Mouse (Mus musculus) T-helper 1 cell (primary cell): ENCODE data around the gene Folr1.

Experiments
- in situ Hi-C: fragments of 300-600 bp; cut with MboI, MseI; formaldehyde crosslinking; loops from one replicate; pipeline ENCODE4 v1.15.1; 2025; ENCODE audit warnings: high pct_unique_total_duplicates

Folr1 gene

DNA sequence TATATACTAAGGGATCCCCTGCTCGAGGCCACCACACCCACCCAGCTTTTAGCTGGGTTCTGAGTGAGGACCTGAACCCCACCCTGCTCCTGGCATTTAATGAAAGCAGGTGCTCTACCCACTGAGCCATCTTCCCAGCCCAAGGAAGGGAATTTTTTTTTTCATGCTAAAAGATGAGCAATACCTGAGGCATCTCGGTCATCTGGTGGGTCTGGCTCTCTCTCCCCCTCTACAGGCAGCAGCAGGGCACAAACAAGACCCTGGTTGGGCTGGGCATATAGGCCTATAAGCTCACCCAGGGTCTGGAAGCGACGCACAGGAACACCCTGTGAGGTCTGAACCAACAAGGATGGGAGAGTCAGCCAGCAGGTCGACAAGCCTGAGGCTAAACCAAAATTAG, 37.2 kb downstream of the Folr1 start:
- in situ Hi-C loops, result loop anchor here (25.0 kb wide), 1 partner anchor 171 kb away; the partner anchor contains the start of gene Clpb

DNA sequence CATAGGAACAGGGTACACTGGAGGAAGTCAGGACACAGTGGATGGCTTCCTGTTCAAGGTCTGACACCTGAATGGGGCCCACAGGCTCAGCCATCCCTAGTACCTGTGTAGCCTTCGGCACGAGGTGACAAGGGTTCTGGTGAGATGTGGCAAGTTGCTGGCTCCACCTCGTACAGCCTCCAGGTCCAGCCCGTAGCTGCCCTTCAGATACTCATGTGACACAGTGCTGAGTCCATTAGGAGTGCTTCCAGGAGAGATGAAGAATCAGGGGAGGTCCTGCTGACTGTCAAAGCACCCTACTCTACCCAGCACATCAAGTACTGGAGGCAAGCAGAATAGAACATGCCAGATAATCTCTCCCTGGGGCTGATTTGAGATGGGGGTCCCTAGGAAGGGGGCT, 38.2 kb downstream of the Folr1 start:
- in situ Hi-C loops, result loop anchor here (25.0 kb wide), 1 partner anchor 170 kb away; the partner anchor contains the start of gene Clpb

DNA sequence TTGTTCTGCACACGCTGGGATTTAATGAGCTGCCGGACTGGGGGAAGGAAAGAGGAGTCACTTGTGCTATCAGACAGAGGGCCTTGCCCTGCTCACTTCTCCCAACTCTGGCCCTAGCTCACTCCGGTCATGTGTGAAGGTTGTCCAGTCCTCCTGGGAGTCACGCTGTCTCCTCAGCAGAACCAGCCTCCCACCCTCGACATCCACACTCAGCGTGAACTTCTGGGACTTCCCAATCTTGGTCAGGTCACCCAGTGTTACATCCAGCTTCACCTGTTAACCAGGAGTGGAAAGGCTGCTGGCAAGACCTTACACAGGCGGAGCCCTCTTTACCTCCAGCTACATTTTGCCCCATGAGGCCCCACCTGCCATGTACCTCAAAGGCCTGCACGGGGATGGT, 39.2 kb downstream of the Folr1 start:
- in situ Hi-C loops, result loop anchor here (25.0 kb wide), 1 partner anchor 169 kb away; the partner anchor contains the start of gene Clpb

DNA sequence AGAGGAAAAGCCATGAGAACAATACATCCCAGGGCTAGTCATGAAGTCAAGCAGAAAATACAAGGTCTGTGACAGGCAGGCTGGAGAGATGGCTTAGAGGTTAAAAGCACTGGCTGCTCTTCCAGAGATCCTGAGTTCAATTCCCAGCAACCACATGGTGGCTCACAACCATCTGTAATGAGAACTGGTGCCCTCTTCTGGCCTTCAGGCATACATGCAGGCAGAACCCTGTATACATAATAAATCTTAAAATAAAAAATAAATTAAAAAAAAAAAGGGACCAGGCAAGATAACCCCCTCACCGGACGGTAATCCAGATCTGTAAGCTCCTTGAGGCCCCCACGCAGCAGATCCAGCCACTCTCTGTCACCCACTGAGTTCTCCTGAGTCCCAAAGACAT, 40.2 kb downstream of the Folr1 start:
- in situ Hi-C loops, result loop anchor here (25.0 kb wide), 1 partner anchor 168 kb away; the partner anchor contains the start of gene Clpb

DNA sequence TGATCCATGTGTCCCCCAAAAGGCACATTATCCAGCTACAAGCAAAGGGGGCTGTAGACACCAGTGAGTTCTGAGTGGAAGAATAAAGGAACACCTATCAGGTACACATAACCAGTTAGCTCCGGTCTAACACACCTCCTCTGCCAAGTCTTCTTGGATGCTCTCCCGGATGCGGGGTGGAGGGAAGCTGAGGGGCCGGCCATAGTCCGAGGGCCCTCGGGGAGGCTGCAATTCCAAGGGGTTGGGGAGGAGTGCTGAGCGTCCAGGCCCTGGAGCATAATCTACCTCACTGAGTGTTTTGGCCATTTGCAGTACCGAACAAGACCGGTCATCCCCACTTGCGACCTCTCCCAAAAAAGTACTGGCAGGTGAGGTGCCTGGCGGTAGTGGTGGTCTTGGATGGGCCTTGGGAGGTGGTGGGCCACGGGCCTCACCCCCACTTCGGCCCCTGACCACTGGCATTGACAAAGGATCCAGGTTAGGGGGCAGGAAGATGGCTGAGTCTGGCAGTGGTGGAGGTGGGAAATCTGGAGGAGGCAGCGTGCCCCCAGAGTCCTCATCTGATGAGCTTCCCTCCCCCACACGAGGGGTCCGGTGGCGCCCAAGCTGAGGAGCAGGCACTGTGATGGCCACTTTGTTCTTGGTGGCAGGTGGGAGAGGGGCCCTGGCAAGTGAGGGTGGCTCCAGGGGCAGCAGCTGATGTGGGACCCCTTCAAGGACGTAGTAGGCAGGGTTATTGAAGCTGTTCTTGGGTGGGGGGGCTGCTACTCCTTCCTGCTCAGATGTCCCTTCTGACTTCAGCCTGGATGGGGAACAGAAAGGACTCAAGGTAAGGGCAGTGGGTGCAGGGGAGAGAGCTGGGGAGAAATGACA, 46.6 kb downstream of the Folr1 start:
- in situ Hi-C loops, result no loop called here

DNA sequence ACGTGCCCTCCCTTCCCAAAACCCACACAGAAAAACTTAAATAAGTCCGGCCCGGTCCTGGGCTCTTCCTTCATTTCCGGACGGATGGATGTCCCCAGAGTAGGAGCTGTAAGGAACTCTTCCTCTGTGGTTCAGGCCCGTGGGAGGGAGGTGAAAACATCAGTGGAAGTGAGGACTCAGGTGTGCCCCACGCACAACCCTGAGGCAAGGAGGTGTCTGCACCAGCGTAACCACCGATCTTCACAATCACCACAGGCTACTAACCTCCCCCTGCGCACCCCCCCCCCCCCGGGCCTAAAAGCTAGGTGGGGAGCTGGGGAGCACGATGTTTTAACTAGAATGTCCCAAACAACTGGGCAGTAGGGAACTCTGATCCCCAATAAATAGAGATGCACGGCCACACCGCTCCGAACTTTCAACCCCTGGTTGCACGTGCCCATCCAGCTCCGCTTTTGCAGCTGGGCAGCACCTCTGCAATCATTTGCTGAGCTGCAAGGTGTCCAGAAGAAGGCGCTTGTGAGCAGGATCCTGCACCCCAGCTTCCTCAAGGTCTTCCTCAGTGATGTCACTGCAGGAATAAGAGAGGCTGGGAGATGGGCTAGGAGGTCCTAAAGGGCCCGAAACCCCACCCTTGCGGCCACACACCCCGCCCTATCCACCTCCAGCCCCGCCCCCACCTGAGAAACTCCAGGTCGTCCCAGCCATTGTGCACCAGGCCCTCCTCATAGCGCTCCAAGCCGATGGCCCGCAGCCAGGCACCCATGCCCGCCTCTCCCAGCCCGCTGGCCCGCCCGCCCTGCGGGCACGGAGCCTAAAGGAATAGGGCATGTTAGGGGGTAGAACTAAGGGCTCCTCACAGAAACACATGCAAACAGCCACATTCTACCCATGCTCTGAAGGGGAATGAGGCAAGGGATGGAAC, 47.5 kb downstream of the Folr1 start:
- in situ Hi-C loops, result no loop called here

DNA sequence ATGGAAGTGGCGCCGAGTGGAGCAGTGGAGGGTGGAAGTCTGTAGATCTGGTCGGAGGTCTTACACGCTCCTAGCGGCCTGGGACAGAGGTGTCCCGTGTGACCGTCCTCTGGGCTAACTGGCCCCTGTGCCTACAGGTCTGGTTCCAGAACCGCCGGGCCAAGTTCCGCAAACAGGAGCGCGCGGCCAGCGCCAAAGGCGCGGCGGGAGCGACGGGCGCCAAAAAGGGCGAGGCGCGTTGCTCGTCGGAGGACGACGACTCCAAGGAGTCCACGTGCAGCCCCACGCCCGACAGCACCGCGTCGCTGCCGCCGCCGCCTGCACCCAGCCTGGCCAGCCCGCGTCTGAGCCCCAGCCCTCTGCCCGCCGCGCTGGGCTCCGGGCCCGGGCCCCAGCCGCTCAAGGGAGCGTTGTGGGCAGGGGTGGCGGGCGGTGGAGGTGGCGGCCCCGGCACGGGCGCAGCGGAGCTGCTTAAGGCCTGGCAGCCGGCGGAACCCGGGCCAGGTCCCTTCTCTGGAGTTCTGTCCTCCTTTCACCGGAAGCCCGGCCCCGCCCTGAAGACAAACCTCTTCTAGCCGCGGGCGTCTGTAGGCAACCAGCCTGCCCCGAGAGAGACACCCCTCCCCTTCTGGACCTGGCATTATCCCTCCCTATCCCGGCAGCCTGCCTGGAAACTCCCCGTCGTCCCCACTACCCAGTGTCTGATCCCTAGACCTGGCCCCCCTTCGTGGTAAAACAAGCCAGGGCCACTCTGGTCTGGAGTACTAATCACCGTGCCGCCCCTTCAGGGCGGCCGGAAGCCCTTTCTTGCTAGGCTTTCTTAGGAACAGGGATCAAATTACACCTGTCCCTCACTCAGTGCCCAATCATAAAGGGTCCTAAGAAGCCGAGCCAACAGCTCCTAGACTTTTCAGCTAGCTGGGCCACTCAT, 48.8 kb downstream of the Folr1 start:
- in situ Hi-C loops, result no loop called here

DNA sequence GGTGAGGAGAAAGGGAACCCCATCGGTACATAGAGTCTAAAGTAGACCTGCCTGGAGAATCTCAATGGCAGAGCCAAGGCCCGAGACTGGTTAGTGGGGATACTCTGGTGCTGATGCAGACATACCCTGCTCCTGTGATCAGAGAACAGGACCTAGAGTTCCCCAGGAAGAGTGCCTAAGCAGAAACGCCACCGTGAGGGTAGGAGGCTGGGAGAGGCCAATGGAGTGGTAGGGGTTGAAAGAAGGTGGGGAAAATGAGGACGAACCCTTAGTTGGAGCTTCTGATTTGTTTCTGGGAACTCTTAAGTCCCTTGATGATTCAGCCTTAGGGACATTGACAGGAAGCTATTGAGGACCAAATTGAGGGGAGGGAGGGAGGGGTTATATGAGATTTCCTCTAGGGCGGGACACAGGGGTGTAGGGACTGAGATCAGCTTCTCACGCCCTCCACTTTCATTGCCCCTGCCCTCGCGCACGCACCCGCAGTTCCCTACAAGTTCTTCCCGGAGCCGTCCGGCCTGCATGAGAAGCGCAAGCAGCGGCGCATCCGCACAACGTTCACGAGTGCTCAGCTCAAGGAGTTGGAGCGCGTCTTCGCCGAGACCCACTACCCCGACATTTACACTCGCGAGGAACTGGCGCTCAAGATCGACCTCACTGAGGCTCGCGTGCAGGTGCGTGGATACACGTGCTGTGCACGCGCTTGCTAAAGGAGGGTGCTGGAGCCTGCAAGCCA, 50.1 kb downstream of the Folr1 start:
- in situ Hi-C loops, result no loop called here

DNA sequence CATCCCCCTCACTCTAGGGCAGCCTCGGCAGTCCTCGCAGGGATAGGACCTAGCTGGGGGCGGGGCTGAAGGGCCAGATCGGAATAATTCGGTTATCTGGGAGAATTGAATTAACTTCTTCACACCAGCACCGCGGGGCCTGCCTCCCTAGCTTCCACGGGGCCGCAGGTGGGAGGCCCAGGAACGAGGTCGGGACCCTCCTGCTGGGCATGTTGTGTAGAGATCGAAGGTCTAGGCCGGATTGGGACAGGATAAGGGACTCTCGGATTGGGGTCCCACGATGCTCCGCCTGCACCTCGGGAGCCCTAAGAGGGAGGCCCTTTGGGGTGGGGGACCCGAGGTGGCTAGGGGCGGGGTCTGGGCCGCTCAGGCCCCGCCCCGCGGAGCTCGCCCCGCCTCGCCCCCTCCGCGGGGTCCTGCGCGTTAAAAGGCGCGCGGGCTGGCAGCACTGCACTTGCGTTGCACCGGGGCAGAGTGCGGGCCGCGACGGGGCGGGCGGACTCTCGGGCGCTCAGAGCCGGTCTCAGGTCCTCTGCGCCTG, 52.7 kb downstream of the Folr1 start, which contains the start of gene Phox2a:
Phox2a (plus strand) TSS at position 453 of the 541 bp plus-strand sequence.
- in situ Hi-C loops, result no loop called here
